Mouse (Mus musculus) naive thymus-derived CD4-positive, alpha-beta T cell, adult 2 months (primary cell): ENCODE data around the gene Slc17a7.

Source experiments
- DNase-seq: peaks from one replicate; pipeline ENCODE4 v3.0.0-alpha.2; 2011; ENCODE audit warnings: low read depth

Gene Slc17a7

GRCm38 (mm10) chr7:45202654-45203053, 38.9 kb downstream of the Slc17a7 start:
- DNase-seq: no peak

- peak; percentile 97 for DNase-seq
Observed at GRCm38 (mm10) chr7:45204380-45205143, 40.8 kb downstream of the Slc17a7 start, which contains the start of gene Ccdc155. Gene Ccdc155, minus strand, starts transcription at chr7:45204892.

GRCm38 (mm10) chr7:45208260-45208659, 44.5 kb downstream of the Slc17a7 start:
- no peak for DNase-seq

- DNase-seq: peak; percentile 38
Observed at GRCm38 (mm10) chr7:45211070-45211469, 47.3 kb downstream of the Slc17a7 start.

- peak; percentile 43 for DNase-seq
Observed at GRCm38 (mm10) chr7:45211851-45212251, 48.1 kb downstream of the Slc17a7 start, which contains the start of gene Dkkl1. Gene Dkkl1, minus strand, starts transcription at chr7:45212147.

GRCm38 (mm10) chr7:45212356-45212755, 48.6 kb downstream of the Slc17a7 start:
- no peak for DNase-seq

- no peak for DNase-seq
Observed at GRCm38 (mm10) chr7:45213708-45214107, 50.0 kb downstream of the Slc17a7 start.

GRCm38 (mm10) chr7:45215673-45216441, 52.1 kb downstream of the Slc17a7 start, which contains the start of gene Tead2:
Gene Tead2, plus strand, starts transcription at chr7:45215753.
- no peak for DNase-seq

GRCm38 (mm10) chr7:45216442-45217183, 52.9 kb downstream of the Slc17a7 start:
- DNase-seq: no peak

- no peak for DNase-seq
Observed at GRCm38 (mm10) chr7:45221680-45222079, 57.9 kb downstream of the Slc17a7 start.

GRCm38 (mm10) chr7:45224826-45225225, 61.1 kb downstream of the Slc17a7 start:
- no peak for DNase-seq
